Mouse (Mus musculus): ENCODE measurements around the gene Slc2a9. TPM values are rescaled to one million over a fixed set of nuclear protein-coding genes. Genes with fewer than 3 reads are reported as not detected.

The Slc2a9 gene
- polyA plus RNA-seq, 1 experiment from 2014 or later: 0.05 TPM

GRCm38 (mm10) chr5:38536822-38537221 lies 33.9 kb upstream of the Slc2a9 start:
- no peak overlapping the region for H3K4me3 ChIP-seq
- H3K27me3 ChIP-seq: no peaks in the 10 kb centered on the region
- 96% methylated on average over 3 of the region's 3 CpGs for WGBS

GRCm38 (mm10) chr5:38532084-38532483 lies 29.1 kb upstream of the Slc2a9 start:
- Histone ChIP-seq H3K27ac (no peak overlapping the region), H3K4me1 (no peaks in the 10 kb centered on the region), H3K4me3 (no peak overlapping the region), H3K4me2 (no peak overlapping the region), H3K9me3 (replicated peaks) (no peaks in the 10 kb centered on the region), H3K27me3 (no peaks in the 10 kb centered on the region), H3K36me3 (ENCODE audit: poor library complexity, severe bottlenecking) (peaks cover 98% of the 10 kb centered on the region), H3K9ac (no peak overlapping the region)
- ATAC-seq: peak; percentile 60
- WGBS: 70% methylated on average over 4 of the region's 4 CpGs

More at GRCm38 (mm10) chr5:38536822-38537221, 33.9 kb upstream of the Slc2a9 start:
- Histone ChIP-seq H3K9me3 (replicated peaks) (no peaks in the 10 kb centered on the region), H3K27ac (no peak overlapping the region), H3K4me2 (no peak overlapping the region), H3K4me1 (0 out of 2 replicates have a peak, but pooled peaks cover 3% of the 10 kb centered on the region), H3K36me3 (ENCODE audit: poor library complexity, severe bottlenecking) (peaks cover 98% of the 10 kb centered on the region), H3K9ac (no peak overlapping the region)
- no peak for ATAC-seq

DNA sequence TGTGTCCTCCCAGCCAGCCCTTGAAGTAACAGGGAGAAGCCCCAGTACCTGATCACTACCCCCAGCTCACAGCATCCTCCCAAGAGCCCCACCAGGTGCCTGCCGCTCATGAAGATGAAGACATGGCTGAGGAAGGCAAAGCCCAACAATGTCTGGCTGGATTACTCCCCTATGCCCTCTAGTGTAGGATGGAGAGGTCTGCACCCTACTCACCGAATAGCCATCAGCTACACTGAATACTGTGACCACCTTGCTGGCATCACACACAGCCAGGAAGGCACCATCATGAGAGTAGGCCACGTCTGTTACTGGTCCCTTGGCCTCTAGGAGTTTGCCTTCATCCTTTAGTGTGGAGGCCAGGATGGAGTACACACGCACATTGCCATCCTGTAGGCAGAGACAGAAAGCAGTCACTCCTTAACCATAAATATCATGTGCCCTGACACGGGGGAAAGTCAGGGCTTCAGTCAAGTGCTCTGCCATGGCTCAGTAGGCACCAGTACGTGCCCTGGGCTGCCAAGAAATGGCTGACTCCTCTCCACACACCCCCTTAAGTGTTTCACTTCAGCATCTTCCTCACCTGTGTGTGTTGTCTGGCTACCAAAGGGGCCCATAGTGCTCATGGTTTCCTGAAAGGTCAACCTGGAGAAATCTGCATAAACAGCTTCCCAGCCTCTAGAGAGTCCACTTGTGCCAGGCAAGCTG lies 26.9 kb upstream of the Slc2a9 start:
- WGBS: 83% methylated on average over 6 of the region's 6 CpGs
- Histone ChIP-seq H3K4me2 (no peak overlapping the region), H3K4me3 (no peak overlapping the region), H3K9me3 (replicated peaks) (no peaks in the 10 kb centered on the region), H3K36me3 (ENCODE audit: poor library complexity, severe bottlenecking) (peaks cover 96% of the 10 kb centered on the region), H3K27ac (no peak overlapping the region), H3K4me1 (no peaks in the 10 kb centered on the region), H3K27me3 (no peaks in the 10 kb centered on the region), H3K9ac (no peak overlapping the region)
- peak; percentile 31; the same call in 1 of the 2 replicates for ATAC-seq

GRCm38 (mm10) chr5:38522977-38523376 lies 20.0 kb upstream of the Slc2a9 start:
- no peak for ATAC-seq
- Histone ChIP-seq H3K36me3 (ENCODE audit: poor library complexity, severe bottlenecking) (peaks cover 29% of the 10 kb centered on the region), H3K4me2 (no peak overlapping the region), H3K9ac (no peak overlapping the region), H3K9me3 (replicated peaks) (no peaks in the 10 kb centered on the region), H3K27ac (no peak overlapping the region), H3K4me1 (no peaks in the 10 kb centered on the region), H3K27me3 (no peaks in the 10 kb centered on the region), H3K4me3 (no peak overlapping the region)
- 94% methylated on average over 5 of the region's 5 CpGs for whole genome bisulfite sequencing

GRCm38 (mm10) chr5:38520838-38521237 lies 17.9 kb upstream of the Slc2a9 start:
- no peak overlapping the region for H3K4me3 ChIP-seq
- no peaks in the 10 kb centered on the region for H3K4me1 ChIP-seq
- no peak for ATAC-seq
- WGBS: 39% methylated on average over 1 of the region's 1 CpGs
- H3K27me3 ChIP-seq: no peaks in the 10 kb centered on the region
- no peak overlapping the region for H3K9ac ChIP-seq
- H3K36me3 ChIP-seq (ENCODE audit: poor library complexity, severe bottlenecking): peaks cover 7% of the 10 kb centered on the region; the same call in 1 of the 2 replicates
- no peaks in the 10 kb centered on the region for H3K9me3 ChIP-seq (replicated peaks)
- no peak overlapping the region for H3K4me2 ChIP-seq
- no peak overlapping the region for H3K27ac ChIP-seq

- H3K4me2 ChIP-seq: no peak overlapping the region
- H3K9me3 ChIP-seq (replicated peaks): no peaks in the 10 kb centered on the region
- H3K36me3 ChIP-seq (ENCODE audit: poor library complexity, severe bottlenecking): no peaks in the 10 kb centered on the region
- H3K27ac ChIP-seq: no peak overlapping the region
- H3K4me3 ChIP-seq: no peak overlapping the region
- ATAC-seq: no peak
- 57% methylated on average over 6 of the region's 6 CpGs for WGBS
- H3K27me3 ChIP-seq: no peaks in the 10 kb centered on the region
- no peak overlapping the region for H3K9ac ChIP-seq
- no peaks in the 10 kb centered on the region for H3K4me1 ChIP-seq
These were observed 13.3 kb upstream of the Slc2a9 start for GRCm38 (mm10) chr5:38516267-38516666.

DNA sequence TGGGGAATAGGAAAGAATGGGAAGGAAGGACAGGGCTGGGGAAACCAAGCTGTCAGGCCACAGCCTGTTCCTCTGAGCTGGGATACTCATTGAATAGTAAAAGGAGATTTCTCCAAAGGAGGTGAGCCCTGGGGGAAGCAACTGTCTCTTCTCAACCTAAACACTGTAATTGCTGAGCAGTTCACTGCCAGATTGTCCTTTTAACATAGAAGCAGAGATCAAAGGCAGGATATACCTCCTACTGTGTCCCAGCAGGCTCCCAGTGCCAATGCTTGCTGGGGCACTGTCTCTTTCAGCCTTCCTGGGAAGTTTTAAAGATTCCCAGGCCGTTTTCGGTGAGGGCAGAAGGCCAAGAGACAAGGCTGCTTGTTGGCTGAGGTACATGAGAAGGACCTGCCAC lies 10.0 kb upstream of the Slc2a9 start:
- ATAC-seq: no peak
- Histone ChIP-seq H3K27me3 (no peaks in the 10 kb centered on the region), H3K27ac (no peak overlapping the region), H3K36me3 (ENCODE audit: poor library complexity, severe bottlenecking) (no peaks in the 10 kb centered on the region), H3K4me1 (no peaks in the 10 kb centered on the region), H3K4me3 (no peak overlapping the region), H3K9ac (no peak overlapping the region), H3K4me2 (no peak overlapping the region), H3K9me3 (replicated peaks) (no peaks in the 10 kb centered on the region)
- 29% methylated on average over 2 of the region's 2 CpGs for WGBS

DNA sequence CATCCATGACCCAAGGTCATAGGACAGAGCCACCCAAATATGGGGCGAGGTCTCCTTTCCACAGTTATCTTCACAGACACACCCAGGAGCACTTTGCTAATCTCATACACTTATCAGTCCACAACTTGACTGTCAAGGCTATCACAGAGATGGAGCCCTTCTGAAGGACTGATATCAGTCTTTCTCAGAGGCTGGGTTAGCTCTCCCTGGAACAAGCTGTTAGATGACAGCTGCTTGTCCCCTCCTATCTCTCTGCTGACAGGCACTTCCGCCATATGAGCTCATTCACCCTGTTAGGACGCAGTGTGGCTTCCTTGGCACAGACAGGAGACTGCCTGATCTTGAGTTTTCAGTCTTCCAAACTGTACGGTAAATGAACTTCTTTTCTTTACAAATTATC lies 6.6 kb upstream of the Slc2a9 start:
- no peak overlapping the region for H3K27ac ChIP-seq
- H3K9me3 ChIP-seq (replicated peaks): no peaks in the 10 kb centered on the region
- ATAC-seq: no peak
- WGBS: 87% methylated on average over 4 of the region's 4 CpGs
- H3K27me3 ChIP-seq: no peaks in the 10 kb centered on the region
- H3K36me3 ChIP-seq (ENCODE audit: poor library complexity, severe bottlenecking): no peaks in the 10 kb centered on the region
- H3K4me3 ChIP-seq: no peak overlapping the region
- H3K4me1 ChIP-seq: no peaks in the 10 kb centered on the region
- H3K4me2 ChIP-seq: no peak overlapping the region
- H3K9ac ChIP-seq: no peak overlapping the region

GRCm38 (mm10) chr5:38505435-38505765 lies 2.5 kb upstream of the Slc2a9 start:
- no peak overlapping the region for H3K9ac ChIP-seq
- no peak overlapping the region for H3K27ac ChIP-seq
- H3K4me2 ChIP-seq: no peak overlapping the region
- no peaks in the 10 kb centered on the region for H3K9me3 ChIP-seq (replicated peaks)
- H3K27me3 ChIP-seq: no peaks in the 10 kb centered on the region
- no peak for ATAC-seq
- H3K36me3 ChIP-seq (ENCODE audit: poor library complexity, severe bottlenecking): no peaks in the 10 kb centered on the region
- 96% methylated on average over 3 of the region's 3 CpGs for WGBS
- H3K4me1 ChIP-seq: no peaks in the 10 kb centered on the region
- no peak overlapping the region for H3K4me3 ChIP-seq

GRCm38 (mm10) chr5:38504747-38505434 lies 1.9 kb upstream of the Slc2a9 start:
- no peak overlapping the region for H3K27ac ChIP-seq
- ATAC-seq: no peak
- no peak overlapping the region for H3K9ac ChIP-seq
- H3K4me1 ChIP-seq: no peaks in the 10 kb centered on the region
- 64% methylated on average over 6 of the region's 6 CpGs for WGBS
- no peak overlapping the region for H3K4me3 ChIP-seq
- H3K27me3 ChIP-seq: no peaks in the 10 kb centered on the region
- no peaks in the 10 kb centered on the region for H3K36me3 ChIP-seq (ENCODE audit: poor library complexity, severe bottlenecking)
- H3K4me2 ChIP-seq: no peak overlapping the region
- no peaks in the 10 kb centered on the region for H3K9me3 ChIP-seq (replicated peaks)

GRCm38 (mm10) chr5:38504116-38504515 lies 1.2 kb upstream of the Slc2a9 start:
- Histone ChIP-seq H3K27ac (no peak overlapping the region), H3K27me3 (no peaks in the 10 kb centered on the region), H3K9ac (no peak overlapping the region), H3K36me3 (ENCODE audit: poor library complexity, severe bottlenecking) (no peaks in the 10 kb centered on the region), H3K4me3 (no peak overlapping the region), H3K9me3 (replicated peaks) (no peaks in the 10 kb centered on the region), H3K4me2 (no peak overlapping the region), H3K4me1 (no peaks in the 10 kb centered on the region)
- WGBS: 86% methylated on average over 1 of the region's 1 CpGs
- no peak for ATAC-seq

DNA sequence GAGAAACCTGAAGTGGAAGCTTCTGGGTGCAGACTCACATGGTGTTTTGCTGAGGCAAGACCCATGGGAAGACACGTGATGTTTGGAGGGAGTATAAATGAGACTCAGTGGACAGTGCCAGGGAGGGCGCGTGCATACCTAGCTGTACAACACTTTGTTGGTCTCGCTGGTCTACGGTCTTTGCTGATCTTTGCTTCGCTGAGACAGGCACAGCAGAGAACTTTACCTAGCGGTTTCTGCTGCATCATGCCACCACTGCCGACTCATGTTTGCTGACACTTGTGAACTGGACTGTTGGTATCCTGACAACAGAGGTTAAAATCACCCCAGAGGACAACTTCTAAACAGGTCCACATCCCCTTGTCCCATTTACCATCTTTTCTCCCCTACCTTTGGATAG lies 2.9 kb downstream of the Slc2a9 start:
- H3K9me3 ChIP-seq (replicated peaks): no peaks in the 10 kb centered on the region
- H3K27ac ChIP-seq: no peak overlapping the region
- ATAC-seq: no peak
- no peak overlapping the region for H3K4me3 ChIP-seq
- no peak overlapping the region for H3K9ac ChIP-seq
- no peaks in the 10 kb centered on the region for H3K36me3 ChIP-seq (ENCODE audit: poor library complexity, severe bottlenecking)
- no peaks in the 10 kb centered on the region for H3K4me1 ChIP-seq
- H3K4me2 ChIP-seq: no peak overlapping the region
- H3K27me3 ChIP-seq: no peaks in the 10 kb centered on the region
- 89% methylated on average over 8 of the region's 8 CpGs for WGBS

Data from forebrain, embryonic 13.5 days (tissue).